31 mouse cellular contexts compared by ENCODE assay signal in genomic region chr6:36174514-36174913, GRCm38 (mm10).
"Had no signal": no experiment of that assay in that cellular context is flagged by ENCODE, and none has a peak within 500 bp of the region (broad histone marks: within the 10 kb centered on the region; RNA-seq: fewer than 3 reads in every experiment).

No protein-coding gene starts in this region.

- H3K4me3 ChIP-seq: heart, adult 2 months; heart, embryonic 10.5 days; heart, embryonic 12.5 days; heart, embryonic 13.5 days; heart, embryonic 15.5 days; hindbrain, embryonic 10.5 days; hindbrain, embryonic 12.5 days; hindbrain, embryonic 13.5 days; hindbrain, embryonic 15.5 days; intestine, embryonic 15.5 days; kidney, embryonic 15.5 days; layer of hippocampus, adult 2 months had no signal

- H3K9ac ChIP-seq: heart, embryonic 12.5 days; heart, embryonic 13.5 days; heart, embryonic 15.5 days; hindbrain, embryonic 12.5 days; hindbrain, embryonic 13.5 days; hindbrain, embryonic 14.5 days; hindbrain, embryonic 15.5 days; intestine, embryonic 15.5 days; kidney, embryonic 15.5 days had no signal

- ATAC-seq: hindbrain, embryonic 16.5 days; hindbrain, postnatal 0 days; inflammation-experienced regulatory T-cells, adult 6 months; intestine, postnatal 0 days had no signal

- DNase-seq: heart, adult 2 months; heart, postnatal 10 days; heart, postnatal 14 days; heart, postnatal 36 days; heart, postnatal 4 days; kidney, adult 11 months; kidney, adult 18-20 months; kidney, postnatal 10 days; kidney, postnatal 14 days; kidney, postnatal 25 days; kidney, postnatal 36 days; kidney, postnatal 4 days; layer of hippocampus, adult 9-11 months had no signal

- H3K36me3 ChIP-seq: heart, embryonic 10.5 days; heart, embryonic 12.5 days; heart, embryonic 13.5 days; heart, embryonic 15.5 days; hindbrain, embryonic 10.5 days; hindbrain, embryonic 12.5 days; hindbrain, embryonic 13.5 days; hindbrain, embryonic 15.5 days; intestine, embryonic 15.5 days; kidney, embryonic 15.5 days had no signal

- H3K27ac ChIP-seq: heart, adult 2 months; heart, embryonic 10.5 days; heart, embryonic 13.5 days; heart, embryonic 15.5 days; hindbrain, embryonic 10.5 days; hindbrain, embryonic 12.5 days; hindbrain, embryonic 13.5 days; hindbrain, embryonic 14.5 days; hindbrain, embryonic 15.5 days; hindbrain, postnatal 0 days; intestine, embryonic 15.5 days; kidney, embryonic 15.5 days; kidney, postnatal 0 days; layer of hippocampus, adult 2 months had no signal

- H3K4me2 ChIP-seq: heart, embryonic 11.5 days; heart, embryonic 12.5 days; heart, embryonic 13.5 days; heart, embryonic 15.5 days; hindbrain, embryonic 12.5 days; hindbrain, embryonic 13.5 days; hindbrain, embryonic 14.5 days; hindbrain, embryonic 15.5 days; intestine, embryonic 15.5 days; kidney, embryonic 15.5 days had no signal

- H3K27me3 ChIP-seq: heart, embryonic 12.5 days; heart, embryonic 13.5 days; heart, embryonic 15.5 days; hindbrain, embryonic 12.5 days; hindbrain, embryonic 13.5 days; hindbrain, embryonic 15.5 days; intestine, embryonic 15.5 days; kidney, embryonic 15.5 days had no signal

- H3K9me3 ChIP-seq: heart, embryonic 10.5 days; heart, embryonic 12.5 days; heart, embryonic 13.5 days; heart, embryonic 15.5 days; hindbrain, embryonic 10.5 days; hindbrain, embryonic 12.5 days; hindbrain, embryonic 13.5 days; hindbrain, embryonic 15.5 days; intestine, embryonic 15.5 days; kidney, embryonic 15.5 days had no signal

- H3K4me1 ChIP-seq: heart, embryonic 10.5 days; heart, embryonic 12.5 days; heart, embryonic 13.5 days; heart, embryonic 15.5 days; hindbrain, embryonic 10.5 days; hindbrain, embryonic 12.5 days; hindbrain, embryonic 13.5 days; hindbrain, embryonic 15.5 days; intestine, embryonic 15.5 days; kidney, embryonic 15.5 days had no signal
